Mouse (Mus musculus): ENCODE data around the gene S100a4. TPM values are rescaled to one million over a fixed set of nuclear protein-coding genes. Genes with fewer than 3 reads are reported as not detected.
A peak's percentile ranks its signal among the peaks of the same experiment; 100 is the strongest.

Gene S100a4
- polyA plus RNA-seq (2014; fragmentation: Nextera tagmentation; extraction: Ambion mirVana): 0.69 and 1.9 TPM in 2 replicates

DNA sequence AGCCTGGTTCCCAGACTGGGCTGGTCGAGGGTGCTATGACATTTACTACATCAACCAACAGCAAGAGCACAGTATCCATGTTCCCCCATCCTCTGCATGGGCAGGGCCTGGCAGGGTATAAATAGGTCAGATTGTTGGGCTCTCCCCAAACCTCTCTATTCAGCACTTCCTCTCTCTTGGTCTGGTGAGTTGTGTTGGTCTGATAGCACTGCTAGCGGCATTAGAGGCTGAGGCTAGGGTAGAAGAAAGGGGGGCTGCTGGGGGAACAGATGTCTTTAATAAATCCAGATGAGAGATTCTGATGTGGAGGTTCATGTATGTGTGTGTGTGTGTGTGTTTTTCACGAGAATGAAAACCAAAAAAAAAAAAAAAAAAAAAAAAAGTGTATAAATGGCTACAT is at the start of gene S100a4:
TSS of gene S100a4 (plus strand) at position 149 of the 400 bp plus-strand sequence.
- H3K27me3 ChIP-seq (ENCODE audit: control insufficient read depth, insufficient read depth, low read length): no peaks in the 10 kb centered on the region
- H3K4me3 ChIP-seq (ENCODE audit: low read depth, low read length): no peak within 1 kb of the TSS
- H3K9me3 ChIP-seq (ENCODE audit: control insufficient read depth, low read length): no peaks in the 10 kb centered on the region
- ATAC-seq (replicated peaks; ENCODE audit: low FRiP score) (no peak), DNase-seq (ENCODE audit: low spot score) (no peak)
- 70% methylated on average over 3 of the region's 3 CpGs for WGBS
- H3K27ac ChIP-seq (ENCODE audit: low read depth, low read length): no peak within 1 kb of the TSS
- H3K4me2 ChIP-seq (ENCODE audit: low read depth, low read length, severe bottlenecking): no peak within 1 kb of the TSS
- H3K36me3 ChIP-seq (ENCODE audit: control insufficient read depth, insufficient read depth, low read length): no peaks in the 10 kb centered on the region
- H3K9ac ChIP-seq (ENCODE audit: low read length): no peak within 1 kb of the TSS
- H3K4me1 ChIP-seq (replicated peaks; ENCODE audit: control insufficient read depth, insufficient read depth, low read length): no peaks in the 10 kb centered on the region; the same call in 1 of the 2 replicates

DNA sequence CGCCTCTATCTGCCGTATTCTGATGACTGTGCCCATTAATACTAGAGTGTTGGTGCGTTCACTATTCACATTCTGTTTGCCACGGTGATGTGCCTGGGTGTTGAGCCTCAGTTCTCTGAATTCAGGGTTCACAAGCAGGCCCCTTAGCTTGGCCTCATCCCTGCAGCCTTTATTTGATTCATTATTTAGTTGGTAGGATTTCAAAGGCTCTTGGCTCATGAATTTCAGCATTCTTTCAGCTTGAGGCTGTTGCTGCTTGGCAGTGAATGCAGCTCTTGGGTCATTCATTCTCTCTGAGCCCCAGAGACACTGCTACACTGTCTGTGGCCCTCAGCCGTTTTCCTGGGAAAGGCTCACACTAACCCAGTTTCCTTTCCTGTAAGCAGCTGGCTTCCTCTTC is 47.6 kb upstream of the S100a4 start:
- Histone ChIP-seq H3K27ac (ENCODE audit: low read depth, low read length) (no peak overlapping the region), H3K4me1 (replicated peaks; ENCODE audit: control insufficient read depth, insufficient read depth, low read length) (no peaks in the 10 kb centered on the region), H3K4me2 (ENCODE audit: low read depth, low read length, severe bottlenecking) (no peak overlapping the region), H3K27me3 (ENCODE audit: control insufficient read depth, insufficient read depth, low read length) (no peaks in the 10 kb centered on the region), H3K36me3 (ENCODE audit: control insufficient read depth, insufficient read depth, low read length) (no peaks in the 10 kb centered on the region), H3K9me3 (ENCODE audit: control insufficient read depth, low read length) (no peaks in the 10 kb centered on the region), H3K9ac (ENCODE audit: low read length) (no peak overlapping the region), H3K4me3 (ENCODE audit: low read depth, low read length) (no peak overlapping the region)
- peak; percentile 72 for ATAC-seq (replicated peaks; ENCODE audit: low FRiP score)
- DNase-seq (ENCODE audit: low spot score): no peak
- 48% methylated on average over 5 of the region's 5 CpGs for WGBS

DNA sequence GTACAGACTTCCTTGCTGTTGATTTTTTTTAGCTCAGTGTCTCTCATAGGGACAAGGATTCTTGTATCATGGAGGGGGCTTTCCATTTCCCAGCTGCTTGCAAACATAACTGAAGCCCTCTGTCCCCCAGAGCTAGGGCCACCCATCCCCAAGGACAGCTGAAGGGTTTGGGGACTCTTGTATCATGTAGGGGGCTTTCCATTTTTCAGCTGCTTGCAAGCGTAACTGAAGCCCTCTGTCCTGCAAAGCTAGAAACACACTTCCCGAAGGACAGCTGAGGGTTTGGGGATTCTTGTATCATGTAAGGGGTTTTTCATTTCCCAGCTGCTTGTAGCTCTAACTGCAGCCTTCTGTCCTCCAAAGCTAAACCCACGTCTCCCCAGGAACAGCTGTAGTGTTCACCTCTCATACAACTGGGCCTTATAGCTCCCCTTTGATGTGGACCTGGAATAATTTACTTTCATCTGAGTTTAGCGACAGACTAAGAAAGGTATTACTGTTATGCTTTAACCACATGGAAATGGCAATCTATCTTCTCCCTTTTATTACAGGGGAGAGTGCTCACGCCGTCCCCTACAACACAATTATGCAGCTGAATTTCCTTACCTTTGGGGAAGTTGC is 43.5 kb upstream of the S100a4 start, which contains the start of gene S100a3:
TSS of gene S100a3 (plus strand) at position 571 of the 621 bp plus-strand sequence.
- Histone ChIP-seq H3K4me2 (ENCODE audit: low read depth, low read length, severe bottlenecking) (no peak within 1 kb of the TSS), H3K27me3 (ENCODE audit: control insufficient read depth, insufficient read depth, low read length) (no peaks in the 10 kb centered on the region), H3K9ac (ENCODE audit: low read length) (no peak within 1 kb of the TSS), H3K36me3 (ENCODE audit: control insufficient read depth, insufficient read depth, low read length) (no peaks in the 10 kb centered on the region), H3K27ac (ENCODE audit: low read depth, low read length) (no peak within 1 kb of the TSS), H3K9me3 (ENCODE audit: control insufficient read depth, low read length) (no peaks in the 10 kb centered on the region), H3K4me1 (replicated peaks; ENCODE audit: control insufficient read depth, insufficient read depth, low read length) (no peaks in the 10 kb centered on the region), H3K4me3 (ENCODE audit: low read depth, low read length) (no peak within 1 kb of the TSS)
- DNase-seq (ENCODE audit: low spot score) (no peak), ATAC-seq (replicated peaks; ENCODE audit: low FRiP score) (no peak)
- WGBS: 85% methylated on average over 6 of the region's 6 CpGs

DNA sequence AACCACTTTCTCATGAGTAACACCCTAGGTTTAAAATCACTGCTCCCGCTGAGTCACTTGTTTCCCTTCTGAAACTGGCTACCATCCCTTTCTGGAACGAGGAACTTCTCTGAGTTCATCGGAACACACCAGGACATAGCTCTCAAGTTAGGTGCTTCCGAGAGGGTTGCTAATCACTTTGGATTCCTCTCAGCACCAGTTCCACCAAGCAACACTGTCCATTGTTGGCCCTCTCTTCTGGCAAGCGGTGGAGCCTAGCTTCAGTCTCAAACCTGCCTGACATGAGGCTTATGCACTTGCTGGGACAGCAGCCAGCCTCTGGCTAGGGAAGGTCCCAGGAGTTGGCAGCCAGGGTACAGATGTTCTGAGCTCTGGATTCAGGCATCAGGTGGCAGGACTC is 28.9 kb upstream of the S100a4 start:
- Histone ChIP-seq H3K9ac (ENCODE audit: low read length) (no peak overlapping the region), H3K4me1 (replicated peaks; ENCODE audit: control insufficient read depth, insufficient read depth, low read length) (no peaks in the 10 kb centered on the region), H3K36me3 (ENCODE audit: control insufficient read depth, insufficient read depth, low read length) (no peaks in the 10 kb centered on the region), H3K4me3 (ENCODE audit: low read depth, low read length) (no peak overlapping the region), H3K27me3 (ENCODE audit: control insufficient read depth, insufficient read depth, low read length) (no peaks in the 10 kb centered on the region), H3K4me2 (ENCODE audit: low read depth, low read length, severe bottlenecking) (no peak overlapping the region), H3K9me3 (ENCODE audit: control insufficient read depth, low read length) (no peaks in the 10 kb centered on the region), H3K27ac (ENCODE audit: low read depth, low read length) (no peak overlapping the region)
- DNase-seq (ENCODE audit: low spot score): no peak
- 86% methylated on average over 5 of the region's 5 CpGs for WGBS
- no peak for ATAC-seq (replicated peaks; ENCODE audit: low FRiP score)

DNA sequence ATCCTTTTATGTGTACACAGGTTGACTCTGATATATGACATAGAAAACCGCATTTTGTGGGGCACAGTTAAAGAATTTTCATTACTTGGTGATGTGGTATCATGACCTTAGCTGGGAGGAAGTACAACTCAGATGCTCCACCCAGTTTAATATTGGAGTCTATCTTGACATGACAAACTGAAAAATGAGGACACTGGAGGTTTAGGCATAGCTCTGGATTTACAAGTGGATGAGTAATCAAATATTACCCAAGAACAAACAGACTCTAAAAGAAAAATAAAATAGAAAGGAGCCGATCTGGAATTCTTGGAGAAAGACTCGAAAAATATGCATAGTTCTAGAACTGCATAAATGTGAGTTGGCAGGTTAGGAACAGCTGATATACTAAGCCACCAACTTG is 28.3 kb upstream of the S100a4 start:
- DNase-seq (ENCODE audit: low spot score) (no peak), ATAC-seq (replicated peaks; ENCODE audit: low FRiP score) (no peak)
- Histone ChIP-seq H3K4me1 (replicated peaks; ENCODE audit: control insufficient read depth, insufficient read depth, low read length) (no peaks in the 10 kb centered on the region), H3K36me3 (ENCODE audit: control insufficient read depth, insufficient read depth, low read length) (no peaks in the 10 kb centered on the region), H3K9ac (ENCODE audit: low read length) (no peak overlapping the region), H3K4me3 (ENCODE audit: low read depth, low read length) (no peak overlapping the region), H3K9me3 (ENCODE audit: control insufficient read depth, low read length) (no peaks in the 10 kb centered on the region), H3K27me3 (ENCODE audit: control insufficient read depth, insufficient read depth, low read length) (no peaks in the 10 kb centered on the region), H3K27ac (ENCODE audit: low read depth, low read length) (no peak overlapping the region), H3K4me2 (ENCODE audit: low read depth, low read length, severe bottlenecking) (no peak overlapping the region)
- 89% methylated on average over 3 of the region's 3 CpGs for WGBS

DNA sequence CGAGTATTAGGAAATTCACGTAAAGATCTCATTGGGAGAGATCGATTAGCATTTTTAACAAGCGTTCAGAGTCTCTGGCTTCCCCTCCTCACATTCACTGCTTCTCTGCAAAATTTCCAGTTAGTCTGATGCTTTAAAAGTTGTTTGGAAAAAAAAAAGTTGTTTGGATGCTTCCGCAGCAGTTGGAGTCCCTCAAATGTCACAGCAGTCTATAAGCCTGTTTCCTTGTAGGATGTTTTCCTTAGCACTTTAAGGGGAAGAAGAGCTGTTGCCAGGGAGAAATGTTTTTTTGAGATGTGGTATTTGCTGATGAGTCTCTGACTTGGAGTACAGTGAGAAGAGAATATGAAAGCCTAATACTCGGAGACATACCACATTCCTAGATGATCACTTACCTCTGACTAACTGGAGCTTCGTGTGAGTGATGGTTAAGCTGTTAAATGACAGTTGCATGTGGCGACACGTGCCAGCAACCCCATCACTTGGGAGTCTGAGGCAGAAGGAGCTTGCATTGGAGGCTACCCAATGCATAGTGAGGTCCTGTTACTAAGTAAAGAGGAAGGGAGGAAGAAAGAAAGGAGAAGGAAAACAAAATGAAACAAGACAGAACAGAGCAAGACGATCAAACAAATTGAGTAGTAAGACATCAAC is 27.1 kb upstream of the S100a4 start:
- 82% methylated on average over 10 of the region's 10 CpGs for WGBS
- H3K27me3 ChIP-seq (ENCODE audit: control insufficient read depth, insufficient read depth, low read length): no peaks in the 10 kb centered on the region
- no peak overlapping the region for H3K4me2 ChIP-seq (ENCODE audit: low read depth, low read length, severe bottlenecking)
- no peak for ATAC-seq (replicated peaks; ENCODE audit: low FRiP score)
- no peak overlapping the region for H3K4me3 ChIP-seq (ENCODE audit: low read depth, low read length)
- no peak overlapping the region for H3K9ac ChIP-seq (ENCODE audit: low read length)
- no peak overlapping the region for H3K27ac ChIP-seq (ENCODE audit: low read depth, low read length)
- no peaks in the 10 kb centered on the region for H3K36me3 ChIP-seq (ENCODE audit: control insufficient read depth, insufficient read depth, low read length)
- no peaks in the 10 kb centered on the region for H3K4me1 ChIP-seq (replicated peaks; ENCODE audit: control insufficient read depth, insufficient read depth, low read length)
- no peak for DNase-seq (ENCODE audit: low spot score)
- H3K9me3 ChIP-seq (ENCODE audit: control insufficient read depth, low read length): no peaks in the 10 kb centered on the region

DNA sequence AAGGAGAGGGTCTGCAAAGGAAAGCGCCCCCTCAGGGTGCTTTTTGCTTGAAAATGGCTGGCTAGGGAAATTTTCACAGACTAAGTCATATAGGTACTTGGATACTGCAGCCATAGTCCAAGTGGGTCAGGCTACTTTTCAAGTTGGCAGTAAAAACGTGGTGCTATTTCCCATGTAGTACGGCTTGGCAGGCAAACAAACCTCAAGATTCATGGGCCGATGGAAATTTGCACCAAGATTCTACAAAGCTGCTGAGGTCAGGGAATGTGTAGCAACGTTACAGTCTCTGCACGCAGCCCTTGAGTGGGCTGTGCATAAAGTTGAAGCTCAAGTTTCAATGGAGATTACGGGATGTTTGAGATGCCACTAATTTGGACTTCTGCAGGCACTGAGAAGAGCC is 24.1 kb upstream of the S100a4 start:
- no peak overlapping the region for H3K4me2 ChIP-seq (ENCODE audit: low read depth, low read length, severe bottlenecking)
- no peak overlapping the region for H3K4me3 ChIP-seq (ENCODE audit: low read depth, low read length)
- no peaks in the 10 kb centered on the region for H3K36me3 ChIP-seq (ENCODE audit: control insufficient read depth, insufficient read depth, low read length)
- no peaks in the 10 kb centered on the region for H3K4me1 ChIP-seq (replicated peaks; ENCODE audit: control insufficient read depth, insufficient read depth, low read length)
- no peak for ATAC-seq (replicated peaks; ENCODE audit: low FRiP score)
- 81% methylated on average over 7 of the region's 7 CpGs for WGBS
- H3K27ac ChIP-seq (ENCODE audit: low read depth, low read length): no peak overlapping the region
- DNase-seq (ENCODE audit: low spot score): peak; percentile 21
- H3K9me3 ChIP-seq (ENCODE audit: control insufficient read depth, low read length): no peaks in the 10 kb centered on the region
- H3K9ac ChIP-seq (ENCODE audit: low read length): no peak overlapping the region
- H3K27me3 ChIP-seq (ENCODE audit: control insufficient read depth, insufficient read depth, low read length): no peaks in the 10 kb centered on the region

DNA sequence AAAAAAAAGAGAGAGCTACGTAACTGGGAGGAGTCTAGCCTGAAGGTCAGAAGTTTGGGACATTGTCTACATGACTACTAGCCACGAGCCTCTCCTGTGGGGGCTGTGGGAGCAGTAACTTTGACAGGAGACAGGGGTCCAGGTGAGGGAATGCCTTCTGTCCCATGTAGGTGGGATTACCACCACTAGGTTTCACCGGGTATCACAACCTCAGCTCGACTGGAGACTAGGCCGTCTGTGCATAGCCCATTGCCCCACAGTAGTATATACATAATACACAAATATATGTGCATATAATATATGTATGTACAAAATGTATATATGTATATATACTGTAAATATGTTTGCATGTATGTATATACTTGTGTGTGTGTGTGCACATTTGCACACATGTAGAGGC is 22.4 kb upstream of the S100a4 start:
- Histone ChIP-seq H3K4me3 (ENCODE audit: low read depth, low read length) (no peak overlapping the region), H3K27ac (ENCODE audit: low read depth, low read length) (no peak overlapping the region), H3K9me3 (ENCODE audit: control insufficient read depth, low read length) (no peaks in the 10 kb centered on the region), H3K4me2 (ENCODE audit: low read depth, low read length, severe bottlenecking) (no peak overlapping the region), H3K27me3 (ENCODE audit: control insufficient read depth, insufficient read depth, low read length) (no peaks in the 10 kb centered on the region), H3K36me3 (ENCODE audit: control insufficient read depth, insufficient read depth, low read length) (no peaks in the 10 kb centered on the region), H3K9ac (ENCODE audit: low read length) (no peak overlapping the region), H3K4me1 (replicated peaks; ENCODE audit: control insufficient read depth, insufficient read depth, low read length) (no peaks in the 10 kb centered on the region)
- DNase-seq (ENCODE audit: low spot score) (peak; percentile 17), ATAC-seq (replicated peaks; ENCODE audit: low FRiP score) (no peak)
- 90% methylated on average over 5 of the region's 5 CpGs for WGBS

DNA sequence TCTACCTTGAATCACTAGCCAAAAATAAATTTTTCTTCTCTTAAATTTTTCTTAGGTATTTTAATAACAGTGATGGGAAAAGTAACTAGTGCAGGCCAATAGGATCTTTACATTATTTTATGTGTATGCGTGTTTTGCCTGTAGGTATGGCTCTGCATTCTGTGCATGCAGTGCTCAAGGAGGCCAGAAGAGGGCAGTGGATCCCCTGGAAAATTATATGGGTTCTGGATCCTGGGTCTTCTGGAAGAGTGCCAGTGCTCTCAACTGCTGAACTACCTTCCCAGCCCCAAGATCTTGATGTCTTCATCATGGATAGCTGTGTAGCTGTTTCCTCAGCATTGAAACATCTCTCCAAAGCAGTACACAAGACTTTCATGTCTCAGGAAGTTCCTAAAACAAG is 21.4 kb upstream of the S100a4 start:
- no peak overlapping the region for H3K4me2 ChIP-seq (ENCODE audit: low read depth, low read length, severe bottlenecking)
- H3K4me3 ChIP-seq (ENCODE audit: low read depth, low read length): no peak overlapping the region
- no peak overlapping the region for H3K9ac ChIP-seq (ENCODE audit: low read length)
- H3K27ac ChIP-seq (ENCODE audit: low read depth, low read length): no peak overlapping the region
- 90% methylated on average over 1 of the region's 1 CpGs for WGBS
- DNase-seq (ENCODE audit: low spot score) (peak; percentile 46), ATAC-seq (replicated peaks; ENCODE audit: low FRiP score) (no peak)
- H3K9me3 ChIP-seq (ENCODE audit: control insufficient read depth, low read length): no peaks in the 10 kb centered on the region
- no peaks in the 10 kb centered on the region for H3K4me1 ChIP-seq (replicated peaks; ENCODE audit: control insufficient read depth, insufficient read depth, low read length)
- H3K27me3 ChIP-seq (ENCODE audit: control insufficient read depth, insufficient read depth, low read length): no peaks in the 10 kb centered on the region
- H3K36me3 ChIP-seq (ENCODE audit: control insufficient read depth, insufficient read depth, low read length): no peaks in the 10 kb centered on the region

Data from forebrain, embryonic 11.5 days (tissue).